Comparison of ENCODE assay signal across 7 mouse cellular contexts in the genomic region with DNA sequence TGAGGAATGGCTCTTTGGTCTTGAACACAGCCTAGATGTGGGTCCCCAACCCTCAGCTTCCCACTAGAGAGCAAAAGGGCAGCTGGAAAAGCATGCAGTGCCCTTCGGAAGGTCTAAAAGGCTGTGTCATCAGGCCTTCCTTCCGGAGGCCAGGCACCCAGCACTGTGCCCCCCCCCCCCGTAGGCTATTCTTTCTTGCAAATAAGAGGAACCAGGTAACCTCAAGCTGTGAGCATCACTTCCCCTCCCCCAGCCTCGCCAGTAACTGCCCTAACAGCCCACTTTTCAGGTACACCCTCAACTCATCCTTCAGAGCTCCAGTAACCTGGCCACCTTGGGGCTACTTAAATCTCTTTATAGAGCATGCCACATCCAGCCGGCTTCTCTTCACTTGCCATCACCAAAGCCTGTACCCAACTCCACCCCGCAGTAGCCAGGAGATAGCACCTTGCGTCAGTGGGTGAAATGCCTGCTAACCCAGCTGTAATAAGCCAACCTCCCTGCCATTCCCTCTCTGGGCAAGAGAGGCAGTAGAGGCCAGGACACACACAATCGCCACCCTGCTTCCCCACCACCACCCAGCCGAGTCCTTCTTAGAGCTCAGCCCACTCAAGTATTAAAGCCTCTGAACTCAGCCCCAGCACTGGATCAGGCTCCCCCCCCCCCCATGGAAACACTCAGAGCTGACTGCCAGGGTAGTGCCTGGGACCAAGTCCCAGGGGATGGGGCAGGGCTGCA. TPM values are rescaled to one million over a fixed set of nuclear protein-coding genes. Genes with fewer than 3 reads are reported as not detected.
DNase-seq lines count a peak whose midpoint lies in the region; ATAC-seq lines count a peak whose summit lies in the region.

No protein-coding gene starts in this region.

- 44% methylated on average over 9 of the region's 9 CpGs for WGBS in hindbrain, embryonic 16.5 days

- no peak overlapping the region for H3K27ac ChIP-seq in hindbrain, embryonic 16.5 days (ENCODE audit: low read depth, low read length)

- ATAC-seq in hindbrain, embryonic 16.5 days, result 0 out of 2 replicates have a peak, but pooled peaks have one; percentile 3

- H3K4me3 ChIP-seq in hindbrain, embryonic 16.5 days (ENCODE audit: low read length), result no peak overlapping the region

- H3K4me1 ChIP-seq in hindbrain, embryonic 16.5 days (ENCODE audit: control insufficient read depth, insufficient read depth, low read depth, low read length), result peaks cover 8% of the 10 kb centered on the region

- no peak overlapping the region for H3K9ac ChIP-seq in hindbrain, embryonic 16.5 days (ENCODE audit: low read depth, low read length)

- no peaks in the 10 kb centered on the region for H3K36me3 ChIP-seq in hindbrain, embryonic 16.5 days (ENCODE audit: control insufficient read depth, insufficient read depth, low read length)

- H3K4me2 ChIP-seq in hindbrain, embryonic 16.5 days (ENCODE audit: low read length), result no peak overlapping the region; the same call in 1 of the 2 replicates

- peak; percentile 86 for DNase-seq in 3134 (ENCODE audit: extremely low read depth, insufficient read length, low spot score)
- peak; percentile 97 for DNase-seq in A20 (ENCODE audit: low read depth, low spot score)
- DNase-seq in c-Kit-positive CD71-negative TER-119-negative erythroid progenitor cells, embryonic 14.5 days (ENCODE audit: low read depth), result peak; percentile 54
- DNase-seq in lung, adult 18-20 months, result peak; percentile 42 to 50
- peak; percentile 66 for DNase-seq in retina, postnatal 1 day
- no peak for DNase-seq in ovary, postnatal 10 days (ENCODE audit: low spot score)

- no peaks in the 10 kb centered on the region for H3K9me3 ChIP-seq in hindbrain, embryonic 16.5 days (ENCODE audit: control insufficient read depth, low read length)

- no peaks in the 10 kb centered on the region for H3K27me3 ChIP-seq in hindbrain, embryonic 16.5 days (replicated peaks; ENCODE audit: control insufficient read depth, insufficient read depth, low read length)

RNA-seq across cellular contexts. Expression of gene Bid, which starts 1.6 kb away (rescaled TPM):
- polyA plus RNA-seq in hindbrain, embryonic 16.5 days (2015; fragmentation: Nextera tagmentation; extraction: Ambion mirVana), result 43.0 and 45.6 TPM in 2 replicates
